Mouse (Mus musculus): ENCODE results near the gene Eif4g1. TPM values are rescaled to one million over a fixed set of nuclear protein-coding genes. Genes with fewer than 3 reads are reported as not detected.
A peak's percentile ranks its signal among the peaks of the same experiment; 100 is the strongest.
"Not testable (repeated sequence)": the region's sequence is repeated elsewhere in the genome, so short reads cannot be mapped to it uniquely, and the experiment has no call there.

The Eif4g1 gene
- 127 and 134 TPM in 2 replicates for polyA plus RNA-seq (2015; fragmentation: Nextera tagmentation; extraction: Ambion mirVana)

- H3K4me3 ChIP-seq (ENCODE audit: low read depth, low read length); H3K4me2 ChIP-seq (ENCODE audit: low read length); H3K4me1 ChIP-seq (ENCODE audit: control insufficient read depth, insufficient read depth, low read length); H3K27me3 ChIP-seq (ENCODE audit: control insufficient read depth, insufficient read depth, low read depth, low read length); H3K36me3 ChIP-seq (ENCODE audit: control insufficient read depth, insufficient read depth, low read length); H3K27ac ChIP-seq (ENCODE audit: low read length); H3K9me3 ChIP-seq (replicated peaks; ENCODE audit: control insufficient read depth, low read length, poor library complexity, severe bottlenecking); H3K9ac ChIP-seq (ENCODE audit: low read depth, low read length); ATAC-seq: not testable (repeated sequence)
- WGBS: 96% methylated on average over 5 of the region's 6 CpGs
These were observed at the start of gene Eif4g1 for GRCm38 (mm10) chr16:20668013-20668412. Gene Eif4g1 (plus strand): TSS chr16:20668313.

- Histone ChIP-seq H3K27ac (ENCODE audit: low read length) (peak overlapping the region; percentile 96), H3K4me1 (ENCODE audit: control insufficient read depth, insufficient read depth, low read length) (peaks cover 13% of the 10 kb centered on the region), H3K9me3 (replicated peaks; ENCODE audit: control insufficient read depth, low read length, poor library complexity, severe bottlenecking) (no peaks in the 10 kb centered on the region)
These were observed 48.3 kb upstream of the Eif4g1 start for GRCm38 (mm10) chr16:20619541-20620398.

GRCm38 (mm10) chr16:20620399-20620735 lies 47.7 kb upstream of the Eif4g1 start:
- peak; percentile 6 for ATAC-seq
- under 1% methylated on average over 9 of the region's 9 CpGs for WGBS
- H3K4me1 ChIP-seq (ENCODE audit: control insufficient read depth, insufficient read depth, low read length): peaks cover 13% of the 10 kb centered on the region
- peak overlapping the region; percentile 77 for H3K4me2 ChIP-seq (ENCODE audit: low read length)
- H3K4me3 ChIP-seq (ENCODE audit: low read depth, low read length): peak overlapping the region; percentile 89
- peak overlapping the region; percentile 94 for H3K9ac ChIP-seq (ENCODE audit: low read depth, low read length)
- H3K9me3 ChIP-seq (replicated peaks; ENCODE audit: control insufficient read depth, low read length, poor library complexity, severe bottlenecking): no peaks in the 10 kb centered on the region
- no peaks in the 10 kb centered on the region for H3K27me3 ChIP-seq (ENCODE audit: control insufficient read depth, insufficient read depth, low read depth, low read length)
- no peaks in the 10 kb centered on the region for H3K36me3 ChIP-seq (ENCODE audit: control insufficient read depth, insufficient read depth, low read length)
- peak overlapping the region; percentile 96 for H3K27ac ChIP-seq (ENCODE audit: low read length)

More at GRCm38 (mm10) chr16:20619541-20620398, 48.3 kb upstream of the Eif4g1 start:
- H3K4me3 ChIP-seq (ENCODE audit: low read depth, low read length): peak overlapping the region; percentile 89
- WGBS: under 1% methylated on average over 70 of the region's 83 CpGs
- H3K4me2 ChIP-seq (ENCODE audit: low read length): peak overlapping the region; percentile 77
- H3K27me3 ChIP-seq (ENCODE audit: control insufficient read depth, insufficient read depth, low read depth, low read length): no peaks in the 10 kb centered on the region
- ATAC-seq: peak; percentile 18; the same call in 1 of the 2 replicates
- H3K36me3 ChIP-seq (ENCODE audit: control insufficient read depth, insufficient read depth, low read length): no peaks in the 10 kb centered on the region
- H3K9ac ChIP-seq (ENCODE audit: low read depth, low read length): peak overlapping the region; percentile 94

GRCm38 (mm10) chr16:20620751-20621190 lies 47.3 kb upstream of the Eif4g1 start:
- under 1% methylated on average over 32 of the region's 32 CpGs for WGBS
- peak overlapping the region; percentile 89 for H3K4me3 ChIP-seq (ENCODE audit: low read depth, low read length)
- H3K4me1 ChIP-seq (ENCODE audit: control insufficient read depth, insufficient read depth, low read length): peaks cover 13% of the 10 kb centered on the region
- no peaks in the 10 kb centered on the region for H3K27me3 ChIP-seq (ENCODE audit: control insufficient read depth, insufficient read depth, low read depth, low read length)
- no peaks in the 10 kb centered on the region for H3K9me3 ChIP-seq (replicated peaks; ENCODE audit: control insufficient read depth, low read length, poor library complexity, severe bottlenecking)
- H3K9ac ChIP-seq (ENCODE audit: low read depth, low read length): peak overlapping the region; percentile 94
- H3K4me2 ChIP-seq (ENCODE audit: low read length): peak overlapping the region; percentile 77
- H3K36me3 ChIP-seq (ENCODE audit: control insufficient read depth, insufficient read depth, low read length): no peaks in the 10 kb centered on the region
- peak overlapping the region; percentile 96 for H3K27ac ChIP-seq (ENCODE audit: low read length)
- ATAC-seq: peak; percentile 8

GRCm38 (mm10) chr16:20621191-20621990 lies 46.7 kb upstream of the Eif4g1 start, which contains the start of gene Camk2n2:
Gene Camk2n2 (minus strand): TSS chr16:20621287.
- peak; percentile 63 for ATAC-seq
- H3K27ac ChIP-seq (ENCODE audit: low read length): peak within 1 kb of the TSS; percentile 96
- H3K27me3 ChIP-seq (ENCODE audit: control insufficient read depth, insufficient read depth, low read depth, low read length): no peaks in the 10 kb centered on the region
- H3K4me3 ChIP-seq (ENCODE audit: low read depth, low read length): peak within 1 kb of the TSS; percentile 89
- H3K9ac ChIP-seq (ENCODE audit: low read depth, low read length): peak within 1 kb of the TSS; percentile 94
- H3K4me2 ChIP-seq (ENCODE audit: low read length): peak within 1 kb of the TSS; percentile 77
- under 1% methylated on average over 68 of the region's 92 CpGs for WGBS
- H3K9me3 ChIP-seq (replicated peaks; ENCODE audit: control insufficient read depth, low read length, poor library complexity, severe bottlenecking): no peaks in the 10 kb centered on the region
- peaks cover 13% of the 10 kb centered on the region for H3K4me1 ChIP-seq (ENCODE audit: control insufficient read depth, insufficient read depth, low read length)
- H3K36me3 ChIP-seq (ENCODE audit: control insufficient read depth, insufficient read depth, low read length): no peaks in the 10 kb centered on the region

GRCm38 (mm10) chr16:20621991-20622685 lies 46.0 kb upstream of the Eif4g1 start:
- WGBS: under 1% methylated on average over 34 of the region's 37 CpGs

GRCm38 (mm10) chr16:20623211-20623610 lies 44.9 kb upstream of the Eif4g1 start:
- peaks cover 13% of the 10 kb centered on the region for H3K4me1 ChIP-seq (ENCODE audit: control insufficient read depth, insufficient read depth, low read length)
- no peak overlapping the region for H3K9ac ChIP-seq (ENCODE audit: low read depth, low read length)
- no peaks in the 10 kb centered on the region for H3K27me3 ChIP-seq (ENCODE audit: control insufficient read depth, insufficient read depth, low read depth, low read length)
- H3K4me2 ChIP-seq (ENCODE audit: low read length): no peak overlapping the region
- H3K27ac ChIP-seq (ENCODE audit: low read length): peak overlapping the region; percentile 96; the same call in 1 of the 2 replicates
- H3K36me3 ChIP-seq (ENCODE audit: control insufficient read depth, insufficient read depth, low read length): no peaks in the 10 kb centered on the region
- H3K9me3 ChIP-seq (replicated peaks; ENCODE audit: control insufficient read depth, low read length, poor library complexity, severe bottlenecking): no peaks in the 10 kb centered on the region
- no peak overlapping the region for H3K4me3 ChIP-seq (ENCODE audit: low read depth, low read length)
- no peak for ATAC-seq
- 36% methylated on average over 2 of the region's 2 CpGs for WGBS

More at GRCm38 (mm10) chr16:20621991-20622685, 46.0 kb upstream of the Eif4g1 start:
- Histone ChIP-seq H3K9me3 (replicated peaks; ENCODE audit: control insufficient read depth, low read length, poor library complexity, severe bottlenecking) (no peaks in the 10 kb centered on the region), H3K27me3 (ENCODE audit: control insufficient read depth, insufficient read depth, low read depth, low read length) (no peaks in the 10 kb centered on the region), H3K27ac (ENCODE audit: low read length) (peak overlapping the region; percentile 96), H3K9ac (ENCODE audit: low read depth, low read length) (peak overlapping the region; percentile 94), H3K4me1 (ENCODE audit: control insufficient read depth, insufficient read depth, low read length) (peaks cover 13% of the 10 kb centered on the region), H3K4me2 (ENCODE audit: low read length) (peak overlapping the region; percentile 77), H3K4me3 (ENCODE audit: low read depth, low read length) (peak overlapping the region; percentile 89), H3K36me3 (ENCODE audit: control insufficient read depth, insufficient read depth, low read length) (no peaks in the 10 kb centered on the region)
- ATAC-seq: peak; percentile 74

- Histone ChIP-seq H3K4me2 (ENCODE audit: low read length) (peak overlapping the region; percentile 88), H3K4me3 (ENCODE audit: low read depth, low read length) (peak overlapping the region; percentile 67; the same call in 1 of the 2 replicates), H3K36me3 (ENCODE audit: control insufficient read depth, insufficient read depth, low read length) (no peaks in the 10 kb centered on the region), H3K9me3 (replicated peaks; ENCODE audit: control insufficient read depth, low read length, poor library complexity, severe bottlenecking) (no peaks in the 10 kb centered on the region), H3K27ac (ENCODE audit: low read length) (no peak overlapping the region), H3K4me1 (ENCODE audit: control insufficient read depth, insufficient read depth, low read length) (peaks cover 3% of the 10 kb centered on the region; the same call in 1 of the 2 replicates), H3K27me3 (ENCODE audit: control insufficient read depth, insufficient read depth, low read depth, low read length) (no peaks in the 10 kb centered on the region), H3K9ac (ENCODE audit: low read depth, low read length) (no peak overlapping the region)
- ATAC-seq: peak; percentile 30; the same call in 1 of the 2 replicates
- 54% methylated on average over 11 of the region's 11 CpGs for WGBS
These were observed 39.2 kb upstream of the Eif4g1 start for GRCm38 (mm10) chr16:20628871-20629391.
